Mouse (Mus musculus) midbrain, embryonic 11.5 days (tissue): ENCODE measurements around the gene 6030458C11Rik. TPM values are rescaled to one million over a fixed set of nuclear protein-coding genes. Genes with fewer than 3 reads are reported as not detected.
A peak's percentile ranks its signal among the peaks of the same experiment; 100 is the strongest.

Source experiments
- ATAC-seq: fragments of 200-750 bp; cut with Nextera tagmentation; 2 replicates; pipeline ENCODE4 v1.8.0; 2017; ENCODE audit warnings: moderate TSS enrichment, moderate library complexity; ENCODE audit not compliant: low FRiP score
- DNase-seq: peaks from one replicate; pipeline ENCODE4 v3.0.0; 2015; ENCODE audit warnings: low spot score; ENCODE audit errors: missing footprints
- H3K27ac ChIP-seq: fragments of 300-500 bp; sonication (generic); 2 replicates; pipeline ENCODE4 v1.5.1; 2014; ENCODE audit warnings: low read depth, low read length
- H3K27me3 ChIP-seq: fragments of 300-500 bp; sonication (generic); 2 replicates; pipeline ENCODE4 v1.6.1; 2014; ENCODE audit warnings: mild to moderate bottlenecking, low read length, moderate library complexity, mixed read lengths; ENCODE audit not compliant: control insufficient read depth, insufficient read depth
- H3K36me3 ChIP-seq: fragments of 300-500 bp; sonication (generic); 2 replicates; pipeline ENCODE4 v1.6.1; 2014; ENCODE audit warnings: mild to moderate bottlenecking, low read length, moderate library complexity, mixed read lengths; ENCODE audit not compliant: control insufficient read depth, insufficient read depth
- H3K4me1 ChIP-seq: fragments of 300-500 bp; sonication (generic); 2 replicates; pipeline ENCODE4 v1.6.1; 2014; ENCODE audit warnings: low read length; ENCODE audit not compliant: control insufficient read depth, insufficient read depth
- H3K4me2 ChIP-seq: fragments of 300-500 bp; sonication (generic); 2 replicates; pipeline ENCODE4 v1.6.1; 2014; ENCODE audit warnings: mild to moderate bottlenecking, moderate library complexity
- H3K4me3 ChIP-seq: fragments of 300-500 bp; sonication (generic); 2 replicates; pipeline ENCODE4 v1.5.1; 2014; ENCODE audit warnings: low read depth, low read length
- H3K9ac ChIP-seq: fragments of 300-500 bp; sonication (generic); 2 replicates; pipeline ENCODE4 v1.6.1; 2014; ENCODE audit warnings: low read length
- H3K9me3 ChIP-seq: fragments of 300-500 bp; sonication (generic); 2 replicates; pipeline ENCODE4 v1.6.1; 2016; ENCODE audit warnings: low read length; ENCODE audit not compliant: control insufficient read depth
- WGBS: fragments of 180-500 bp; shearing (Covaris S2); extraction: QIAGEN DNeasy Blood & Tissue Kit; methylation state at CpG from one replicate; pipeline ENCODE4 v1.1.7; 2014; 5-methylcytosine and 5-hydroxymethylcytosine counted together
- polyA plus RNA-seq: library from polyadenylated mRNA; unstranded; fragments of >200 nt; fragmentation: Nextera tagmentation; extraction: Ambion mirVana; gene quantifications from 2 replicates; pipeline ENCODE4 v1.2.1, GENCODE M21; 2014

6030458C11Rik gene
- polyA plus RNA-seq, 1 experiment from 2014 or later, result 24.3 TPM

DNA sequence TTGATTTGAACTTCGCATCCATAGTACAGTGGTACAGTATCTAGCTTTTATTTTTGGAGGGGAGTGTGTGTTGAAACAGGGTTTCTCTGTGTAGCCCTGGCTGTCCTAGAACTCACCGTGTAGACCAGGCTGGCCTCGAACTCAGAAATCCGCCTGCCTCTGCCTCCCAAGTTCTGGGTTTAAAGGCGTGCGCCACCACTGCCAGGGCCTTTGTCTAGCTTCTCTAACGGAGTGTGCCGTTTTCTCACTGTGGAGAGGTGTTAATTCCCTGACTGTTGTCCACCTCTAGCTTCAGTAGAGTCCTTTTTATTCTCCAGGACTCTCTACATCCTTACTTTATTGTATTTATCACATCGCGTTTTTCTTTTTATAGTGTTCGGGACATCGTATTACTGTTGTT is 959 bp upstream of the 6030458C11Rik start:
- peak overlapping the region; percentile 83 for H3K4me3 ChIP-seq
- peaks cover 17% of the 10 kb centered on the region for H3K36me3 ChIP-seq
- peak overlapping the region; percentile 50 for H3K4me2 ChIP-seq
- H3K27me3 ChIP-seq, result no peaks in the 10 kb centered on the region
- DNase-seq (no peak), ATAC-seq (no peak)
- H3K4me1 ChIP-seq, result peaks cover 9% of the 10 kb centered on the region
- peak overlapping the region; percentile 90 for H3K9ac ChIP-seq
- H3K27ac ChIP-seq, result no peak overlapping the region
- no peaks in the 10 kb centered on the region for H3K9me3 ChIP-seq
- WGBS, result 60% methylated on average over 12 of the region's 12 CpGs

DNA sequence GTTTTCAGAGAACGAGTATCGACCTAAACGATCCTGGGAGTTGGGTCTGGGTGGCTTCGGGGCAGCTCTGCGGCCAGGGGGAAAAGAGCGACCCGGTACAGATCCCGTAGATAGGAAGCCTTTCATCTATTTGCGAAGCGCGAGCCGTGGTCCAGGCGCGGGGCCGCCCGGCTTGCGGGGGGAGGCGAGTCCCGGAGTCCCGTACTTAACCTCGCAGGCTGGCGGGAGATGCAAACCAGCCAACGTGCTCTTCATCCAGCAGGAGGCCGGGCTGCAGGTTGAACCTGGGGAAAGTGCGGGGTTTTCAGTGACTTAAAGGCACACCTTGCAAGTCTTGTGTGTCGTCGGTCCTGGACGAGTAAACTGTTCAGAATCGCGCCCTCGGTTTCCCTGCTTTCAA is 516 bp upstream of the 6030458C11Rik start:
- peak overlapping the region; percentile 83 for H3K4me3 ChIP-seq

DNA sequence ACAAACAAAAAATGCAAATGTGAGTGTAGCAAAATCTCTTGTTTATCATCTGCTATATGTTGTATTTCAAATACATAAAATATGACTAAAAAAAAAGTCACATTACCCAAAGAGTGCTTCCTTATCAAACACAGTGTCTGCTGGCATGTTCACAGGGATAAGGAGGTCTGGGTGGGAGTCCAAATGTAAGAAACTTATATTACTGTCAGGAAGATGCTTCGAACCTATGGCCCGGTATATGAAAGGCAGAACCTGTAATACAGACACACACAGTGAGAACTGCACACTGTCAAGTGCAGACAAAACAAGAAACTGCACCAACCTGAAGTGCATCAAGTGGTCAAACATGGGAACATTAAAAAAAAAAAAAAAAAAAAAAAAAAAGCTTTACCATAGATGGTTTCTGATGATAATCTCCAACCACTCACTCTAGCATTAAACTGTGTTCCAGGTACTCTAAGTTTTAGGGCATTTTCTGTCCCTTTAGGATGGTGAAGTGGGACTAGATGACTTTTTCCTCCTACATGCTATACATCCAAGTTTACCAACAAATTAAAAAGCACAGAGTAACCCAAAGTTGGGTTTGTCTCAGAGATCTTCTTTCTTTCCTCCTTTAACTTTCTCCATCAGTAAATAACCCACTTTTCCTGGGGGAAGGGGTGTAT is 862 bp downstream of the 6030458C11Rik start:
- 94% methylated on average over 2 of the region's 2 CpGs for WGBS
- Histone ChIP-seq H3K36me3 (peaks cover 14% of the 10 kb centered on the region), H3K4me3 (peak overlapping the region; percentile 83), H3K9ac (peak overlapping the region; percentile 94), H3K9me3 (no peaks in the 10 kb centered on the region), H3K4me2 (peak overlapping the region; percentile 61), H3K27me3 (no peaks in the 10 kb centered on the region), H3K27ac (no peak overlapping the region; the same call in 1 of the 2 replicates), H3K4me1 (peaks cover 9% of the 10 kb centered on the region)
- DNase-seq (no peak), ATAC-seq (no peak)

More for the DNA sequence above, 516 bp upstream of the 6030458C11Rik start:
- Histone ChIP-seq H3K4me2 (peak overlapping the region; percentile 50), H3K4me1 (peaks cover 9% of the 10 kb centered on the region), H3K36me3 (peaks cover 19% of the 10 kb centered on the region), H3K27ac (peak overlapping the region; percentile 17; the same call in 1 of the 2 replicates), H3K27me3 (no peaks in the 10 kb centered on the region), H3K9me3 (no peaks in the 10 kb centered on the region), H3K9ac (peak overlapping the region; percentile 90)
- ATAC-seq, result no peak; the same call in 1 of the 2 replicates
- under 1% methylated on average over 31 of the region's 31 CpGs for WGBS
- DNase-seq, result no peak

DNA sequence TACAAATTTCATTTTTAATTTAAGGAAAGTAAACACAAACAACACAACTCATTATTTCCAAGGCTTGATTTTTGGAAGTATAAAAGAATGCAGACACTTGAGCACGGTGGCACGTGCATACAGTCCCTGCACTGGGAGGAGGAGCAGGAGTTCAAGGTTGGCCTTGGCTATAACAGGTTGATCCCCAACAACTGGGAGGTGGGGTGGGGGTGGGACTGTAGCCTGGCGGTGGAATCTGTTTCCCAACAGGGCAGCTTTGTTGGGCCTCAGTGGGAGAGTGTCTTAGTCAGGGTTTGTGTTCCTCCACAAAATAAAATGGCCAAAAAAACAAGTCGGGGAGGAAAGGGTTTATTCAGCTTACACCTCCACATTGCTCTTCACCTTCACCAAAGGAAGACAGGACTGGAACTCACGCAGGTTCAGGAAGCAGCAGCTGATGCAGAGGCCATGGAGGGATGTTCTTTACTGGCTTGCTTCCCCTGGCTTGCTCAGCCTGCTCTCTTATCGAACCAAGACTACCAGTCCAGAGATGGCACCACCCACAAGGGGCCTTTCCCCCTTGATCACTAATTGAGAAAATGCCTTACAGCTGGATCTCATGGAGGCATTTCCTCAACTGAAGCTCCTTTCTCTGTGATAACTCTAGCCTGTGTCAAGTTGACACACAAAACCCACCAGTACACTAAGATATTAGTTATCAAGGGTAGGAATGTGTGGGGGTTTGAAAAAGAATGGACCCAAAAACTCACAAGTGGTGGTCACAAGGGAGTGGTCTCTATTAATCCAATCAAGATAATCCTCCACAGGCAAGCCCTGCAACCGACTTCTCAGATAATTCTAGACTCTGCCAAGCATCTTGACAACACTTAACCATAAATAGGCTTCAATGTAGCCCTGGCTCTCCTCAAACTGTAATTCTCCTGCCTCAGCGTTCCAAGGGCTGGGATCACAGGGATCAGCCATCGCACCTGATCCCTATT is 1.7 kb downstream of the 6030458C11Rik start:
- peaks cover 9% of the 10 kb centered on the region for H3K4me1 ChIP-seq
- H3K9me3 ChIP-seq, result no peaks in the 10 kb centered on the region
- ATAC-seq (no peak), DNase-seq (no peak)
- no peak overlapping the region; the same call in 1 of the 2 replicates for H3K4me2 ChIP-seq
- no peaks in the 10 kb centered on the region for H3K27me3 ChIP-seq
- no peak overlapping the region for H3K27ac ChIP-seq
- no peak overlapping the region for H3K9ac ChIP-seq
- WGBS, result 80% methylated on average over 9 of the region's 9 CpGs
- H3K4me3 ChIP-seq, result no peak overlapping the region
- peaks cover 12% of the 10 kb centered on the region for H3K36me3 ChIP-seq

DNA sequence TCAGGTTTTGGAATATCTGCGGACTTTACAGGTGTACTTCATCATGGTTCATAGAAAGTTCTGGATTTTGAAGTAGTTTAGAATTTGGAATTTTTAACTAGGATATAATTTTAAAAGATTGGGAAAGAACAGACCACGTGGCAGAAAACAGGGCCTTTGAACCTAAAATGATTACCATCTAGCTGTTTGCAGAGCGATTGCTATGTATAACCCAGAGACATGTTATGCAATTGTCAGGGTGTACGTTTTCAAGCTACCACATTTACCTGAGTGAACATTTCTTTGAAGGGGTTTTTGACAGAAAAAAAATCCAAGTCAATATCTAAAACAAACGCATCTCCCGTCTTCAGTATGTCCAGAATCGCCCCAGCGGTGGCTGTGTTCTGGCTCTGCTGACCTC is 6.9 kb downstream of the 6030458C11Rik start:
- no peak for ATAC-seq

DNA sequence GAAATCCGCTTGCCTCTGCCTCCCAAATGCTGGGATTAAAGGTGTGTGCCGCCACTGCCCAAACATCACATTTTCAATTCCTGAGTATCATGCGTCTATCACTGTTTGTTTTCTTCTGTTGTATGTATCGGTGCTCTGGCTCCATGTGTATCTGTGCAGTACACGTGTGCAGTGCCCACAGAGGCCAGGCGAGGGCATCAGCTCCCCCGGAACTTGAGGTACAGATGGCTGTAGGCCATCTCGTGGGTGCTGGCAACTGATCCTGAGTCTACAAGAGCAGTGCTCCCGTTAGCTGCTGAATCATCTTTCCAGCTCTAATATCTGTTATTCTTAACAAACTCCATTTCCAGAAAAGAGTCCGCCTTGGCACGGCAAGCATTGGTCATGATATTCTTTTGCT is 11.8 kb downstream of the 6030458C11Rik start:
- Histone ChIP-seq H3K27ac (no peak overlapping the region), H3K4me1 (no peaks in the 10 kb centered on the region), H3K9me3 (no peaks in the 10 kb centered on the region), H3K4me3 (no peak overlapping the region), H3K9ac (no peak overlapping the region), H3K36me3 (peaks cover 43% of the 10 kb centered on the region), H3K27me3 (no peaks in the 10 kb centered on the region), H3K4me2 (no peak overlapping the region)
- no peak for DNase-seq
- 93% methylated on average over 11 of the region's 11 CpGs for WGBS
- no peak for ATAC-seq

More for the DNA sequence above, 6.9 kb downstream of the 6030458C11Rik start:
- no peak for DNase-seq
- H3K9ac ChIP-seq, result no peak overlapping the region
- no peak overlapping the region for H3K4me2 ChIP-seq
- H3K27ac ChIP-seq, result no peak overlapping the region
- peaks cover 31% of the 10 kb centered on the region for H3K36me3 ChIP-seq
- no peaks in the 10 kb centered on the region for H3K27me3 ChIP-seq
- no peaks in the 10 kb centered on the region for H3K9me3 ChIP-seq
- H3K4me3 ChIP-seq, result no peak overlapping the region
- H3K4me1 ChIP-seq, result no peaks in the 10 kb centered on the region
- 97% methylated on average over 8 of the region's 8 CpGs for WGBS

DNA sequence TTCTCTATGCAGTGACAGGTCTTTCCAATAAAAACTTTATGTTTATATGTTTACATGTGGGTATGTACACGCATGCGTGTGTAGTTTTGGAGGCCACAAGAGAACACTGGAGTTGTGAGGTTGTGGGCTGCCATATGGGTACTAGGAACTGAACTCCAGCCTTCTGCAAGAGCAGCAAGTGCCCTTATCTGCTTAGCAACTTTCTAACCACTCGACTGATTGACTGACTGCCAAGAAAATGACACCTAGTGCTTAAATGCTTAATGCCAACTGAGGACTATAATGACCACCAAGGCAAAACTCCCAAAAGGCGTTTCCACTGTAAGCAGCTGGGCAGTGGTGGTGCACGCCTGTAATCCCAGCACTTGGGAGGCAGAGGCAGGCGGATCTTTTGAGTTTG is 15.1 kb downstream of the 6030458C11Rik start:
- Histone ChIP-seq H3K36me3 (peaks cover 23% of the 10 kb centered on the region), H3K9ac (no peak overlapping the region), H3K4me1 (no peaks in the 10 kb centered on the region), H3K4me2 (no peak overlapping the region), H3K9me3 (no peaks in the 10 kb centered on the region), H3K27ac (no peak overlapping the region), H3K27me3 (no peaks in the 10 kb centered on the region), H3K4me3 (no peak overlapping the region)
- WGBS, result 94% methylated on average over 6 of the region's 6 CpGs
- ATAC-seq (no peak), DNase-seq (no peak)

DNA sequence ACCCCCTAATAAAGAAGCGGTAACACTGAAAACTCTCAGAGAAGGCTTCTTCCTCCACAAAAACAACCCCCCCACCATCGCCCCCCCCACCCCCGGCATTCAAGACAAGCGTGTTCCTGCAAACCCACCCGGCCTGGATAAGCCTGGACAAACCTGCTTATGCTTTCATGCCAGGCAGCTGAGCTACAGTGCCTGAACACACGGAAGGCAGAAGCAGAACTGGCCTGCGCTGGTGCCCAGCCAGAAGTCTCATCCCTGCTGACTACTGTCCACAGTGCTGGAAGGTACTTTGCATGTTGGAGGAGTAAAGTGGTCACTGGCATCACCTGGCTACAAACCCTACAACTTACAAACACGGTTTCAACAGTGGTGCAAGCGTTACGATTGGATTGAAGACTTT is 17.4 kb downstream of the 6030458C11Rik start:
- WGBS, result 95% methylated on average over 10 of the region's 10 CpGs
- no peak overlapping the region for H3K9ac ChIP-seq
- no peaks in the 10 kb centered on the region for H3K9me3 ChIP-seq
- H3K27me3 ChIP-seq, result no peaks in the 10 kb centered on the region
- H3K4me1 ChIP-seq, result no peaks in the 10 kb centered on the region
- ATAC-seq (no peak), DNase-seq (no peak)
- no peak overlapping the region for H3K27ac ChIP-seq
- H3K36me3 ChIP-seq, result peaks cover 16% of the 10 kb centered on the region
- no peak overlapping the region for H3K4me3 ChIP-seq
- H3K4me2 ChIP-seq, result no peak overlapping the region

DNA sequence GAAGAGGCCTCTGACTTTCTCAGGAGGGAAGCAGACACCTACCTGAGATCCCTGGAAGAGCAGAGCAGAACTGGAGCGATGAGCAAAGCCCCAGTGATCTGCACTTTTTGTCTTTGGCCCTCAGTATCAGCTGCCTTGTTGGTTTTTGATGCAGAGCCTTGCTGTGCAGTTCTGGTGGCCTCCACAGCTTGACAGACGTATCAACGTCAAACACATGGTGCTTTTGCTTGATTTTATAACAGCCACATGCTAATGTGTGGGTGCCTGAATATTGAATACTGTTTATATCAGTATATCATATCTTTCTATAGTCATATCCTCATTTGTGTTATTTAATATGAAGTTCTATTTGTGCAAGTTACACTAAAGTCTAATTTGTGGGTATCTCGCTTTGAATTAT is 19.4 kb downstream of the 6030458C11Rik start:
- no peaks in the 10 kb centered on the region for H3K9me3 ChIP-seq
- no peak overlapping the region for H3K4me2 ChIP-seq
- no peak overlapping the region for H3K9ac ChIP-seq
- ATAC-seq (no peak), DNase-seq (peak; percentile 26)
- H3K4me3 ChIP-seq, result no peak overlapping the region
- H3K4me1 ChIP-seq, result no peaks in the 10 kb centered on the region
- H3K36me3 ChIP-seq, result peaks cover 5% of the 10 kb centered on the region
- WGBS, result 91% methylated on average over 4 of the region's 4 CpGs
- H3K27ac ChIP-seq, result no peak overlapping the region
- no peaks in the 10 kb centered on the region for H3K27me3 ChIP-seq
